ENCODE assay signal across 10 mouse cellular contexts in genomic region chr5:113929950-113930647, GRCm38 (mm10). TPM values are rescaled to one million over a fixed set of nuclear protein-coding genes. Genes with fewer than 3 reads are reported as not detected.
DNase-seq lines count a peak whose midpoint lies in the region; ATAC-seq lines count a peak whose summit lies in the region.
"Had no signal": no experiment of that assay in that cellular context is flagged by ENCODE, and none has a peak within 500 bp of the region (broad histone marks: within the 10 kb centered on the region; RNA-seq: fewer than 3 reads in every experiment).

No protein-coding gene starts in this region.

- no peak for DNase-seq in forebrain, embryonic 11.5 days (ENCODE audit: low spot score)
- no peak for DNase-seq in forebrain, embryonic 14.5 days (ENCODE audit: low spot score)
- DNase-seq in gastrocnemius, postnatal 10 days: peak; percentile 50
- DNase-seq in kidney, adult 8-10 months: peak; percentile 40 to 46
- DNase-seq in lung, postnatal 14 days: peak; percentile 45
- DNase-seq in right cerebral cortex, postnatal 10 days (ENCODE audit: low spot score in 2 of 2): no peak
- no peak for DNase-seq in layer of hippocampus, postnatal 36 days
- DNase-seq in layer of hippocampus, postnatal 25 days (ENCODE audit: extremely low spot score in 1 of 2, low spot score in 1 of 2): no peak
- DNase-seq: cerebellum, postnatal 36 days had no signal

- H3K9ac ChIP-seq in forebrain, embryonic 11.5 days (ENCODE audit: low read length): no peak overlapping the region
- no peak overlapping the region for H3K9ac ChIP-seq in forebrain, embryonic 14.5 days (ENCODE audit: low read length)
- H3K9ac ChIP-seq: hindbrain, embryonic 15.5 days had no signal

- H3K27ac ChIP-seq in forebrain, embryonic 11.5 days (ENCODE audit: low read depth, low read length): peak overlapping the region; percentile 25; the same call in 1 of the 2 replicates
- H3K27ac ChIP-seq in forebrain, embryonic 14.5 days (ENCODE audit: low read depth, low read length): no peak overlapping the region
- H3K27ac ChIP-seq: hindbrain, embryonic 15.5 days had no signal

- 64% methylated on average over 10 of the region's 10 CpGs for WGBS in forebrain, embryonic 11.5 days
- WGBS in forebrain, embryonic 14.5 days: 64% methylated on average over 10 of the region's 10 CpGs

- no peak for ATAC-seq in forebrain, embryonic 11.5 days (replicated peaks; ENCODE audit: low FRiP score)
- ATAC-seq in forebrain, embryonic 14.5 days: no peak

- no peaks in the 10 kb centered on the region for H3K27me3 ChIP-seq in forebrain, embryonic 11.5 days (ENCODE audit: control insufficient read depth, insufficient read depth, low read length)
- H3K27me3 ChIP-seq in forebrain, embryonic 14.5 days (replicated peaks; ENCODE audit: control insufficient read depth, insufficient read depth, low read length): no peaks in the 10 kb centered on the region
- H3K27me3 ChIP-seq: hindbrain, embryonic 15.5 days had no signal

- H3K9me3 ChIP-seq in forebrain, embryonic 11.5 days (ENCODE audit: control insufficient read depth, low read length): no peaks in the 10 kb centered on the region
- no peaks in the 10 kb centered on the region for H3K9me3 ChIP-seq in forebrain, embryonic 14.5 days (replicated peaks; ENCODE audit: control insufficient read depth, low read length)
- H3K9me3 ChIP-seq: hindbrain, embryonic 15.5 days had no signal

- no peak overlapping the region for H3K4me3 ChIP-seq in forebrain, embryonic 11.5 days (ENCODE audit: low read depth, low read length)
- no peak overlapping the region for H3K4me3 ChIP-seq in forebrain, embryonic 14.5 days (ENCODE audit: low read depth, low read length)
- H3K4me3 ChIP-seq: hindbrain, embryonic 15.5 days had no signal

- no peaks in the 10 kb centered on the region for H3K36me3 ChIP-seq in forebrain, embryonic 11.5 days (ENCODE audit: control insufficient read depth, insufficient read depth, low read length)
- no peaks in the 10 kb centered on the region for H3K36me3 ChIP-seq in forebrain, embryonic 14.5 days (ENCODE audit: control insufficient read depth, insufficient read depth, low read length)
- H3K36me3 ChIP-seq: hindbrain, embryonic 15.5 days had no signal

- H3K4me2 ChIP-seq in forebrain, embryonic 11.5 days (ENCODE audit: low read depth, low read length, severe bottlenecking): no peak overlapping the region
- H3K4me2 ChIP-seq in forebrain, embryonic 14.5 days (ENCODE audit: low read length): no peak overlapping the region
- H3K4me2 ChIP-seq: hindbrain, embryonic 15.5 days had no signal

- H3K4me1 ChIP-seq in forebrain, embryonic 11.5 days (replicated peaks; ENCODE audit: control insufficient read depth, insufficient read depth, low read length): peaks cover 6% of the 10 kb centered on the region; the same call in 1 of the 2 replicates
- no peaks in the 10 kb centered on the region; the same call in 1 of the 2 replicates for H3K4me1 ChIP-seq in forebrain, embryonic 14.5 days (ENCODE audit: control insufficient read depth, insufficient read depth, low read length)
- H3K4me1 ChIP-seq: hindbrain, embryonic 15.5 days had no signal

RNA-seq across cellular contexts. Expression of gene Coro1c, which starts 21.5 kb away (rescaled TPM):
- 231 and 246 TPM in 2 replicates for polyA plus RNA-seq in forebrain, embryonic 11.5 days (2014; fragmentation: Nextera tagmentation; extraction: Ambion mirVana)
- polyA plus RNA-seq in forebrain, embryonic 14.5 days (2014; fragmentation: Nextera tagmentation; extraction: Ambion mirVana): 169 and 193 TPM in 2 replicates
- 10 to 100 TPM; 39.1 to 48.9 TPM for total RNA-seq in gastrocnemius, postnatal 10 days (2021)
- total RNA-seq in layer of hippocampus, postnatal 36 days (2021): 10 to 100 TPM; 86.9 to 99.4 TPM
- 10 to 100 TPM; 82.7 to 91.6 TPM for total RNA-seq in layer of hippocampus, postnatal 25 days (2021)

Comparison
In these comparisons a context has a peak if more than half of its experiments do, and no peak if none do; other contexts are left out.
1. DNase-seq: peak in gastrocnemius, postnatal 10 days (single experiment), kidney, adult 8-10 months (2 of 2) and lung, postnatal 14 days (single experiment); none in forebrain, embryonic 11.5 days (single experiment), forebrain, embryonic 14.5 days (single experiment), right cerebral cortex, postnatal 10 days (0 of 2), layer of hippocampus, postnatal 36 days (0 of 2) and layer of hippocampus, postnatal 25 days (0 of 2).